Mouse (Mus musculus) gastrocnemius, postnatal 36 days (tissue): ENCODE measurements at regions not wholly inside any gene's neighbourhood (a gene's known extent, or its start where the extent isn't known, plus 50 kb on each side); places are given as distances from the start of the nearest gene placed in this dataset.

ENCODE experiments used
- DNase-seq, 2 experiments: peaks; one replicate each; pipeline ENCODE4 v3.0.0; 2022
- intact Hi-C: fragments of 180-260 bp; cut with DNase I; formaldehyde crosslinking; loops from one replicate; pipeline ENCODE4 v1.15.1; 2025

DNA sequence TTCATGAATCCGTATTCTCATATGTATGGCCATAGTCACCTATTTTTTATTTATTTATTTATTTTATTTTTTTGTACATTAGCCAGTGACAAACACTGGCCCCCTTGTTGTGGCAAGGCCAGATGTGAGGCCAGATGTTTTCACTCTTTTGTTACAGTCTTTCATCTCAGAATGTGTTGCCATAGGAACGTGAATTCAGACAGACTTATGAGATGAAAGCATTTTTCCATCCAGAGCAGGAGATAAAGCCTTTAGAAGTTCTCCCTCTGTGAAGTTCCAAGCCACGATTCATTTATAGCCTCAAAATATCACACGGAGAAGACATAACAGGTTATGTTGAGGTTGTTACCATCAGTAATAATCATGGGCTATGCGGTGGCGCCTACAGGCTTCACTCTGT, 220.9 kb downstream of the Arpp21 start:
- DNase-seq: no peak

DNA sequence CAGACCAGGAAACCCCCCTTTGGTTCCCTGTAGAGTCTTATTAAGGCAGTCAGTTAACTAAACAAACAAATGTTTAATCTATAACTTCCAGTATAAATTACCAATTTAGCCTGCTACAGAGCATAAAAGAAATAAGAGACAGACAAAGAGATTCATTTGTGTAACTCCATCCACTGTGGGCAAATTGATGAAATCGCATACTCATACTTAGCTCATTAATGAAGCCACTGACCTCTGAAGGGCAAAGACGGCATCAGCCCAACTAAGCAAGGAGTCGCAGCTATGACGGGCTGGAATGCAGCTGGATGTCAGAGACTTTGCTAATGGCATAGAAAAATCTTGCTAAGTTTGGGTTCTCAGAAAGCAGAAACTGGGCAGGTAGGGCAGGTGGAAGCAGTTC, 241.3 kb downstream of the Arpp21 start:
- DNase-seq: no peak
- intact Hi-C loops: no loop called here

More for the DNA sequence above, 220.9 kb downstream of the Arpp21 start:
- intact Hi-C loops: no loop called here

DNA sequence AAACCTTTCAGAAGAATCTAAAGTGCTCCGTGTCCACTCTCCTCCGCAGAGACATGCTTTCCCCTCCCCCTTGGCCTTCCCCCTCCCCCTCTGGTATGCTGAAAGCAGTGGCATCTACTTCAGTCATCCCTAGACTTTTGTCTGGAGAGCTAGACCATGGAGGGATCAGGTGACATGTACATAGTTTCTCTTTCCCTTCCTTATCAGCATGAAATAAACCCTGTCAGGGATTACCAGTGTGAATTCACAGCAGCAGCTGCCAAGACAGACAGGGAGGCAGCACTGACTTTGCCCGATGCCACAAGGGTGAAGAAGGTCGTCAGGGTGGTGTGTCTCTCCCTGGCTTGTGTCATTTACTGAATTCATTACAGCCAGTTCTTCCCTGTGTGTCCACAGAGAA, 241.9 kb downstream of the Arpp21 start:
- intact Hi-C loops: no loop called here
- DNase-seq: no peak

DNA sequence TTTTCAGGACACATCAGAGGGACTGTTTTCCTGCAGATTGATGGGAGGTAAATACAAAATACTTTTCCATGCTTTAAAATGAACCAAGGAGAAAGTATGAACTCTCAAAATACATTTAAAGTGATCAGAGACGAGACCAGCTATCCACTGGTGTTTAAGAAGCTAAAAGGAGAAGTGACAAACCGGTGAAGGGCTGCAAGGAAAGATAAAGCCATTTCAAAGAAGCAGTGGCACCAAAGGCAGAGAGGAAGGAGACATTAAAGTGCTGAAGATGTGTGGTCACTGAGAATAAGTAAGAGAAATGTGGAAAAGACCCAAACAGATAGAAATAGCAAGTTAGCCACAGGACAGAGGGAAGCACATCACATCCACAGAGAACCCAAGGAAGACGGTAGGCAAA, 245.7 kb downstream of the Arpp21 start:
- no peak for DNase-seq
- intact Hi-C loops: no loop called here

DNA sequence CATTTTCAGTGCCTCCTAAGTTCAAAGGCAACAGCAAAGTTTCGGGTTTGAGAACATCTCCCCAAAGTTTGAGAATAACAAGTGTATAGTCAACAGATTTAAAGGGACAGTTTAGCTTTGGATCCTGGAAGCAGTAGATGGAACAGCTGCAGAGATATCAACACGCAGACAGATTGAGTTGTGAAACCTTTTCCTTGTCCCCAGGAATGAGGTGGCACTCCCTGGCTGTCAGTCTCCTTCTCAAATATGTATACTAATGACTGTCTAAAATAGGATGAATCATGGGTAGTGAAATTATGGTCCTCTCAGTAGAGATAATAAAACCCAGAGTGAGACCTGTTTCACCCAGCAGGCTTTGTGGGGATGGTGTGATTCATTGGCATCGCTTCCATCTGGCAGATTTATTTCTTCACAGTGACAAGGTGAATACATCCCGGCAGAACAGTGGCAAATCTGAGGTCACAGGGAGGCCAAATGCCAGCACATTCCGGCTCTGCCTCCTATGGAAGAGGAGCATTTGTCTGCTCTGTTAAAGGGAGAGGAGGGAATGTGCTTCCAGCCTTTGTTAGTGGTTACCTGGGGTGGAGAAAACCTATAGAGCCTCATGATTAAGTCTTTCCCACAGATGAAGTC, 272.2 kb downstream of the Arpp21 start:
- intact Hi-C loops: no loop called here

DNA sequence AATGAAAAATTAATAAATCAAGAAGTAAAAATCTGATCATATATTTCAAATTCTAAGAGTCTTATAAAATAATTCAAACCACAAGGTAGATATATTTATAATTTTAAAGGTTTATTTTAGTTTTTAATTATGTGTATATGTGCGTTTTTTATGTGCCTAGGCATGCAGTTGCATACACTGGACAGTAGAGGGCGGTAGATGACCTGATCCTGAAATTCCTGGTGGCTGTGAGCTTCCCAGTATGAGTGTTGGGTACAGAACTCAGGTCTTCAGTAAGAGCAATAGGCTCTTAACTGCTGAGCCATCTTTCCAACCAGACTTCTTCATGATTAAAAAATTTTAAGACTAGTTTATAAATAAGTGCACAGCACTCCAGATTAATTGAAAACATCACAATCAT, 267.7 kb upstream of the Stac start:
- no peak for DNase-seq
- intact Hi-C loops: no loop called here

More for the DNA sequence above, 272.2 kb downstream of the Arpp21 start:
- DNase-seq: no peak

DNA sequence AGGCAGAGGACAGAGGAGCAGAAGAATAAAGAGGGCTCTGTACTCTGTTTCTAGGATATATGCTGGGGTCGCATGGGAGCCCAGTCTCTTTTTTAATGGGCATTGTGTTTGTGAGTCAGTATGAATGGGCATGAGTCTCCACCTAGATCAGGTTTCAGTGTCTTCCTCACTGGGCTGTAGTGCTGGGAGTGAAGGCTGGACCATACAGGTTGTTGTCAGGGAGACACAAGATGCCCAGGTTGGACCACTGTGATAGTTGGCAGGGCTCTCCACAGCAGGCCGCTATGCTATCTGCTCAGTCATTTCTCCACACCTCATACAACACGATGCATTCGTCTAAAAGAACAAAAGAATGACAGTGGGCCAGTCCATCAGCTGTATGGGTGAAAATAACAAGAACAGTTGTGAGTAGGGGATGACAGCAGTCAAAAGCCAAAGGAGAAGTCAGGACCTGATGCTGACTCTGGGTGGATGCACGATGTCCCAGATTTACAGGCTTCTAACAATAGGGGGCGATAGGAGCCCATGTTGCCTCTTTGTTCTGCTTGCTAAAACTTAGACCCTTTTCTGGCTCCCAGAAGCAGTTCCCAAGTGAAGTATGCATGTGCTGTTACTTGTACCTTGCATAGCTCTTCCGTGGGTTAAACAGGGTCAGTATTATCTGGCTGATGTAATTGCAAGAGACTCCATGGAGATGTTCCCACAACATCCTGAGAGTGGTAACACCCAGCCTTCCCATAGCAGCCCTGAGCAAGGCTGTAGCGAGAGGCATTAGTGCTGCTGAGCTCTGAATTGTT, 249.3 kb upstream of the Stac start:
- DNase-seq: no peak
- intact Hi-C loops: no loop called here

DNA sequence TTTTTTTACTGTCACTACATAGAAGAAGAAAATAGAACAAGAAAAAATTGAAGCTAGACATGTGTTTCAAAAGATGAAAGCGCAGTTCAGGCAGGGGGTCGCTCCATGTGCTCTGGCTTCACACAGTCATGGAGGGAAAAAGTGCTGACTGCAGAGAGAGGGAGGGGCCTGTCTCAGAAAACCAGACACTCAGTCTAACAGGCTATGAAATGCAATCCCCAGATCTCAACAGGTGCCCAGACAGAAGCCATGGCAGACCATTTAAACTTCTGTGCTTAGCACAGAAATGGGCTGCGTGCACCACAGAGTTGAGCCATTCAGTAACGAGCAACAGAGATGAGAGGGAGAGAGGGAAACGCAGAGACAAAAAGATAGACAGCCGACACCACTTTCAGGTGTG, 242.3 kb upstream of the Stac start:
- intact Hi-C loops: no loop called here
- no peak for DNase-seq

DNA sequence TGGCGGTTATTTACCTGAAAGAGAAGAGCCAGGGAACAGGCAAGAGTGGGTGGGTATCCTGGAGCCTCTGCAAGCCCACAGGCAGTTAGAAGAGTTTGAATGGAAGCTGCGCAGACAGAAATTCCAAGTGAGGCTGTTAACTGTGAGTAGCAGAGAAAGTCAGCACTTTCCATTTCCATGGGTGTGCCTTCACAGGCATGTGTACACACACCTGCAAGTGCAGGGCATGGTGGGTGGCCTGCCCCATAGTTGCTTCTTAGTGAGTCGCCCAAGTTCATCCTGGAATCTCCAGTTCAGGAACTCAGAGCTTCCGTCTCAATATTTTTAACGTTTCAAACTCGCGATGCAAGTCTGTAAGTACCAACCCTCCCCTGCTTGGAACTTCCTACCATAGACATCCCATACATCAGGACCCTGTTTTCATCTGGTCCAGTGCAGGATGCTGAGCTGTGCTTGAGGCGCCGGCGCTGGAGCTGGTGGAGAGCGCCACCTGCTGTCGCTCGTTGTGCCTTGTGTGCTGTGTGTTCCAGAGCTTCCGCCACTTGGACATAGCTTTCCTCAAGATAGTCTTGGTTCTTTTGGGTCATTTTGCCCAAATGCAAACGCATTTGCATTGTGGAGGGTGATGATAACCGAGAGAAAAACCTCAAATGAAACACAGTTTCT, 228.3 kb upstream of the Stac start:
- intact Hi-C loops: loop anchor here (2.0 to 10.0 kb wide), 3 partner anchors 346 to 422 kb away; no protein-coding TSS in a partner anchor

DNA sequence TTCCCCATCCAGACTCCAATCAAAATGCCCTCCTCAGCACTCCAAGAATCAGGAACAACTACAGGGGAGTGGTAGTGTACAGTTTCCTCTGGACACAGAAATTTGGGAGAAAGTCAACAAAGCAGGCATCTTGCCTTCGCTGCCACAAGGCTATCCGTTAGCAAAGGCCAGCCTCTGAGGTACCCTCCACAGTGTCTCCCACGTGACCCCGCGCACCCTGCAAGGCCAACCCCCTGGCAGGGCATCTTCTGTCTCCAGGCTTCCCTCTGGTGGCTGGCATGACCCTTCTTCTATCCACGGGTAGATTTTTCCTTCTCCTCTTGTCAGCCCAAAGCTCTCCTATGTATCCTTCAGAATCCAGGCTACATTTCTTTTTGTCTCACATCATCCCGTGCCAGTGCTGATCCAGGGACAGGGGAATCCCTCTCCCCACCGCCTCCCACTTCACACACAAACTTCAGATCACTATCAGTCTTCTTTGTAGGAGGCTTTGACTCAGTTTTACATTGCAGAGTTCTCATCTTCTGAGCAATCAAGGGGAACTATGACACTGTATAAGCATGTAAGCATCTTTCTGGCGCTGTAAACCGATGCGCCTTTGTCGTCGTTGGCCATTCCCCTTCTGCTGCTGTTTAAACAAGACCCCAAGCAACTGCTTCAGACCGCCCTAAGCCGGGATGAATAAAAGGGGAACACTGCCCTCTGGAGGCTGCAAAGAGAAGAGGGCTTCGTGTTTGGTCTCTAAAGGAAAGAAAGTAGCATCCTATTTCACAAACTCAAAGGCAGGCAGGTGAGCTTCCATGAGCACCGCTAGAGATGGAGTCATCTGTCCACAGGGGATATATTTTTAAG, 226.8 kb upstream of the Stac start:
- DNase-seq: no peak

More for the DNA sequence above, 228.3 kb upstream of the Stac start:
- DNase-seq: peak; percentile 47 to 64

DNA sequence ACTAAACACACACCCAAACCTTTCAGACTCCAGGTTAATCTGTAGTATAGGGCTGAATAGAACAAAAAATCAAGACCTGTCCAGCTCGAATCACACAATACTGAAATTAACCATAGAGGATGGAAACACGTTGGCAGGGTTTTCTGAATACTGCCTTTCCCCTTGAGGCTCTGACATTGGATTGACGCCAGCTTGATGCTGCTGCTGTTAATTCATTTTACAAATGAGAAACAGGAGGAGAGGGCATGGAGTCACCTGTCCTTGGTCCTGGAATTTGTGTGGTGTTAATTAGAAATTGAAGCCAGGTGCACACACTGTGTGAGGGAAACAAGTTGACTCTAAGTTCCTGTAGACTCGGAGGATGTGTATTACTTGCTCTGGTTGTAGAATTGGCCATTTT, 218.7 kb upstream of the Stac start:
- intact Hi-C loops: no loop called here
- no peak for DNase-seq

More for the DNA sequence above, 226.8 kb upstream of the Stac start:
- intact Hi-C loops: loop anchor here (5.0 to 10.0 kb wide), 2 partner anchors 345 to 362 kb away; no protein-coding TSS in a partner anchor

DNA sequence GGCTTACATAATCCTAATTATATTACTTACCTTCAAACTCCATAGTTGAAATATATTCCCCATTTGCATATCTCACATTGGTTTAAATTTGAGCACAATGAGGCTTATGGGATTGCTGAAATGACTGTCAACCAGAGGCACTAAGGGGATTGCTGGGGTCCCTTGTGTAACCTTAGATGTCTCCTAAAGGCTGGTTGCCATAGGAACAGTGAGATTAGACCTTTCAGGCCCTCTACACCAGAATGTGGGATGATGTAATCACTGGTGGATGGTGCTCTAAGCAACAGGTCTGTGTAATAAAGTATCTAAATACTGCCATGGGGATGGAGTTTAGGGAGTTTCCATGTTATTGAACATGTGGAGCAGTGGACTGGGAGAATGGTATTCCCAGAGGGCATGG, 210.0 kb upstream of the Stac start:
- DNase-seq: no peak
- intact Hi-C loops: no loop called here

DNA sequence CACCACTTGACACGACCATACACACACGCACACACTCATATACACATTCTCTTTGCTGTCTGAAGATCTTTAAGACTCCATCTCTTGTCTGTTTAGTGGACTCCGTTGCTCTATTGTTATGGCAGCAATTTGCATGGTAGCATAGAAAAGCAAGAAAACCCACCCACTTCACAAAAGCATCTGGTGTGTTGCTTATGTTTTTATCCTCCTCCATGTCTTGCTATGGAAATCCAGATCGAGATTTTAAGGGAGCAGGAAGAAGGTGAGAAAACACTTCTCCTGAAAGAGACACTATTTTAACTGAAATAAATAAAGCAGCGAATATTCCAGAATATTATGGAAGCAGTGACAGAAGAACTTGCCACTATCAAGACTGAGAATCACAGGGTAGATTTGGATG, 207.5 kb upstream of the Stac start:
- DNase-seq: no peak
- intact Hi-C loops: no loop called here

DNA sequence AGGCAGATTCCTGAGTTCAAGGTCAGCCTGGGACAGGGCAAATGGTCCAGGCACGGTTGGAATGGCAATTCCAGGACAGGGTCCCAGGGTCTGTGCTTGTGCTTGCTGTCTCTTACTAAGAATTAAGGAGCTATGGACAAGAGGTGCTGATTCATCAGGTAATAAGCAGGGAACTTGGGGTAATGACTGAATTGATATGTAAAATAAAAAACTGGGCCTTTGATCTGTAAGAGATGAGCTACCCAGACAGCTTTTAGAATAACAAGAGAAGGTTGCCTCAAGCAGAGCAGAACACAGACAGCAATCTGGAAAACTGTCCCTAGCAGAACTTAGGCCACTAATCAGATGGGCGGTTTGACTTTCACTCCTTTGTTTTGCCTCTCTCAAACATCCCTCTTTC, 189.6 kb upstream of the Stac start:
- no peak for DNase-seq
- intact Hi-C loops: no loop called here

DNA sequence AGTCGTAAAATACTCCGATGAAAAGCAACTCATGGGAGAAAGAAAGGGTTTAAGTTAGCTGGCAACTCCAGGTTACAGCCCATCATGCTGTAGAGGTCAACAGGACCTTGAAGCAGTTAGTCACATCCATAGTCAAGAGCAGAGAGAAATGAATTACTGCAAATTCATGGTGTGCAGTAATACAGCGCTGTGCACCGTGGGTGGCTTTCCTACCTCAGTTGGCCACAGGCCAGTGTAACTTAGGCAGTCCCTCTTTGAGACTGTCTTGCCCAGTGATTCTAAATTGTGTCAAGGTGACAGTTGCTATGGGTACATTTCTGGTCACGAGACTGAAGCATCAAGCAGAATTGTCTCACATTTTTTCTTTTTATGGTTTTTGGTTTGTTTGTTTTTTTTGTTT, 186.7 kb upstream of the Stac start:
- intact Hi-C loops: no loop called here
- no peak for DNase-seq

DNA sequence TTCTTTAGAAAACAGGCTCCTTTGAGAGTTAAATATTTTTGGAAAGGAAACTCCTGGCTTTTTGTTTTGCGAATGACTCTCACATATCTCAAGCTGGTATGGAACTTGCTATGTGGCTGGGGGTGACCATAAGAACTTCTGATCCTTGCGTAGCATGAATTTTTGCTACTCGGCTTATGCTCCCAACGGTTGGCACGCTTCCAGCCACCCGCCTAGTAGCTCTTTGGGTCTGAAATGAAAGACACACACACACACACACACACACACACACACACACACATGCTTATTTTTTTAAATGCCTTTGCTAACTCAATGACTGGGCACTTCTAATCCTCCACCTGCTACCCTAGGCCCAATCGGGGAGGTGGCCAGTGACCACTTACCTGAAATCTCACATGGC, 180.3 kb upstream of the Stac start:
- intact Hi-C loops: no loop called here
- DNase-seq: no peak

DNA sequence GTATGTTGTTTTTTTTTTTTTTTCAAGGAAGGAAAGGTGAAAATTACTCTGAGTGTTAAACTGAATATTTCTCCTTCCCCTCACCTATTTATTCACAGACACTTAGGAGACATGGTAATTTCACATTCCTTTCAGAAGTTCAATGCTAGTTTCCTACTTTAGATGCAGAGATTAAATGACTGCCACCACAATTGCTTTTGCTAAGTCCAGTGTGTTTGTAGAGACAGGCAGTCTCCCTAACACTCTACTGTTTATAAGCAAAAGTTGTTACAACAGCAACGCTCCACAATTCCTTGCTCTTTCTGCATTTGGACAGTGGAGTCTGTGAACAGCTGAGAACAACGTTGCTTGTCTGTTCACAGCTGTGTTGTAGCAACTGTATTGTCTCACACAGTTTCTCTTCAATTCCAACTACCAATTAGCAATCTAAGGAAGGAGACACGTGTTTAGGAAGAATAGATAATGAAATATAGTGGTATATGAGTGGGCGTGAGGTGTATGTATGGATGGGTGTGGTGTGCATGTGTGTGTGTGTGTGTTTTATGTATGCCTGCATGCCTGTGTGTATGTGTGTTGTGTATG, 179.7 kb upstream of the Stac start:
- intact Hi-C loops: no loop called here
- no peak for DNase-seq

DNA sequence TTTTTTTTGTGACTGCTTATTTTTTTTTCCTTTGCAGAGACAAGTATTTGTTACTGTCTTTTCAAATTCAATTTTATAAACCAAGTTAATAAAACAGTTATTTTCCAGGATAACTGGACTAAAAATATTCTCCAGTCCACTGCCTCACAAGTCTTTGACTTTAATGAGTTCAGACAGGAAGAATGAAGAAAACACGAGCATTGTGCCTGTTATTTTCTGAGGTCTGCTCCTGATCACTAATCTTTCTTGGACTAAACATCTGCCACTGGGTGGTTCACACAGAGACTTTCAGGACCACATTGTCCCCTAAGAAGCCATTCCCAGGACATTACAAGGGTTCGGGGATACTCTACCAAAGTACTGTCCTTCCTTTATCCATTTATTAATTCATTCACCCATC, 167.9 kb upstream of the Stac start:
- intact Hi-C loops: no loop called here
- DNase-seq: no peak

DNA sequence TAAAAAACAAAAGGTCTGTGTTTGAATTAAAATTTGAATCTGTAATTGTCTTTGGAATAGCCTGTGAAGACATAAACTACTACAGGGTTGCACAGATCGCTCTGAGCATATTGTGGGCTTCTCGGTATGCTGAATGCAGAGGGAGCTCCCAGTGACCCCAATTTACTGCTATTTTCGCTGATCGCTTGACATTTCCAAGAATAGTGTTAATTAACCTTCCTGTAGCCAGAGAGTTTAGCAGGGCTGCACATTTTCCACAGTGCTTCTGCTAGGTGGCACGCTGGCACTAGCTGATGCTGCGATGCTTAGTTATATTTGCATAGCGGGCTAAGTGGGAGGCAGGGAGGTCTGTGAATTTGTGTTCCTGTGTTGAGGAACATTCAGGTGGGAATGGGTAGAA, 164.8 kb upstream of the Stac start:
- no peak for DNase-seq
- intact Hi-C loops: no loop called here

DNA sequence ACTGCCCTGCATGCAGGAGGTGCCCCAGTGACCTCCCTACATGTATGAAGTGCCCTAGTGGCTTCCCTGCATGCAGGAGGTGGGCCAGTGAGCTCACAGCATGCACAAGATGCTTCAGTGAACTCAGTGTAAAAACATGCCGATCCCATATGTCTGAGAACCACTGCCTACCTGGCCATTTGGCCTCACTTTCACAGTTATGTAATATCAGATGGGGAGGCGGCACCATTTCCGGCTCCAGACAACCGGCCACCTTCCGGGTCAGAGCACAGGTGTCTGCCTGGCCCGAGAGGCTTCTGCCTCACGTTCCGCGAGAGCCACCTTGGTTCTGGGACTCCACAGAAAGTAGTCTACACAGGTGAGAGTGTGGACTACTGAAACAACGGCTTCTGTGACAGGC, 156.2 kb upstream of the Stac start:
- DNase-seq: no peak
- intact Hi-C loops: no loop called here
